Mouse (Mus musculus): ENCODE results near the gene Cldn20.

GRCm38 (mm10) chr17:3485851-3486250, 46.5 kb upstream of the Cldn20 start:
- TF ChIP-seq E2F4 (IDR thresholded peaks at IDR 0.05; ENCODE audit: borderline replicate concordance, low read depth, low read length): no peak
- TF ChIP-seq NRF1 (IDR thresholded peaks at IDR 0.05; ENCODE audit: insufficient read depth, low read depth, low read length, poor library complexity, severe bottlenecking): no peak
- no peak for TF ChIP-seq POLR2A (IDR thresholded peaks at IDR 0.05; ENCODE audit: control insufficient read depth in 1 of 2, insufficient read depth in 1 of 2, low read depth in 1 of 2, low read length in 2 of 2, poor library complexity in 1 of 2)
- no peak for TF ChIP-seq POLR2AphosphoS5 (IDR thresholded peaks at IDR 0.05; ENCODE audit: borderline replicate concordance, low read depth, low read length)
- TF ChIP-seq HCFC1 (IDR thresholded peaks at IDR 0.05; ENCODE audit: low read depth, low read length): no peak
- TF ChIP-seq ETS1 (IDR thresholded peaks at IDR 0.05; ENCODE audit: low read depth, low read length): no peak
- TF ChIP-seq NELFE (IDR thresholded peaks at IDR 0.05; ENCODE audit: low read depth, low read length): no peak
- no peak for TF ChIP-seq ZKSCAN1 (IDR thresholded peaks at IDR 0.05; ENCODE audit: low read depth, low read length)
- no peak for TF ChIP-seq CTCF (IDR thresholded peaks at IDR 0.05 in 2 of 3, conservative IDR thresholded peaks at IDR 0.05 in 1 of 3; ENCODE audit: control insufficient read depth in 1 of 3, insufficient read depth in 1 of 3, low read depth in 2 of 3, low read length in 3 of 3, poor library complexity in 1 of 3, severe bottlenecking in 1 of 3)
- TF ChIP-seq POLR2AphosphoS2 (IDR thresholded peaks at IDR 0.05; ENCODE audit: low read length): no peak
- no peak for TF ChIP-seq SIN3A (IDR thresholded peaks at IDR 0.05; ENCODE audit: low read length)
